In the genomic region with DNA sequence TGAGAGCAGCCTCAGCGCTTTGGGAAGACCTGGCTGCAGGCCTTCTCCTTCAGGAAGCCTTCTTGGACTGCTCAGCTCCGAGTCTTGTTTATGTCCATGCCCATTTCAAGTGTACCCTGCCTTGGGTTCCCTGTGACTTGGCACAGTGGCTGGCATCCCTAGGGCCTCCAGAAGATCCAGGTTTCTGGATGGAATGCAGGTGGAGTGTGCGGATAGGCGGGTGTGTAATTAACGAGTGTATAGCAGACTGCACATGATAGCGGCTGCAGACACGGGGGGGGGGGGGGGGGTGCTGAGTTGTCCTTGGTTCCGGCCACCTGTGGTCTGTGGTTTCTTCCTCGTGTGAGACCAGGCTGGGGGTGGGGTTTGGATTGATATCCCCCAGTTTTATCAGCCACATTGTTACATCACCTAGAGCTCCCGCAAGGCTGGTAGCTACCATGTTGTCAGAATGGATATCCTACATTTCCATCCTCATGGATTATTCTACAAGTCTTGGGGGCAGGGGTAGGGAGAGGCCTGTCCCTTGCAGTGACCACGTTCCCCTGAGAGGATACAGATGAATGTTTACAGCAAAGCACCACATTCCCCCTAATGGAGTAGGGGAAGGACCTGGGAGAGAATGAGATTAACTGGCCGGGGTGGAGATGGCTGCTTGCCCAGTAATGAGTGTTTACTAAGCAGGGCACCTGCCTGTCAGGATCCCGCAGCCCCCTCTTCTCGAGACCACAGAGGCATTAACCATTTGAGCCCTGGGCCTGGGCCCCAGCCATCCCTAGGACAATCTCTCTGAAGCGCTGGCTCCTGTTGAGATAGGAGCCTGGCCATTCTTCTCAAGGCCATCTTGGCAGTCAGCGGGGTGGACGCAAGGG, we compare ENCODE assay signal across 12 mouse cellular contexts. TPM values are rescaled to one million over a fixed set of nuclear protein-coding genes. Genes with fewer than 3 reads are reported as not detected.
DNase-seq lines count a peak whose midpoint lies in the region; ATAC-seq and TF ChIP-seq lines count a peak whose summit lies in the region.
"Had no signal": no experiment of that assay in that cellular context is flagged by ENCODE, and none has a peak within 500 bp of the region (broad histone marks: within the 10 kb centered on the region; RNA-seq: fewer than 3 reads in every experiment).

No protein-coding gene starts in this region.

- no peak overlapping the region for H3K9ac ChIP-seq in heart, embryonic 15.5 days
- H3K9ac ChIP-seq in heart, embryonic 11.5 days (ENCODE audit: low read depth, low read length): no peak overlapping the region
- H3K9ac ChIP-seq: embryonic facial prominence, embryonic 13.5 days had no signal

- no peak overlapping the region for H3K4me3 ChIP-seq in heart, embryonic 15.5 days
- no peak overlapping the region for H3K4me3 ChIP-seq in heart, embryonic 11.5 days (ENCODE audit: low read depth, low read length)
- H3K4me3 ChIP-seq in kidney, adult 2 months (ENCODE audit: insufficient read depth, low read depth, low read length): no peak overlapping the region
- H3K4me3 ChIP-seq: embryonic facial prominence, embryonic 13.5 days had no signal

- TF ChIP-seq POLR2A in brain, embryonic 14.5 days (IDR thresholded peaks at IDR 0.05; ENCODE audit: borderline replicate concordance, extremely low read depth, insufficient read depth, insufficient read length, poor library complexity, severe bottlenecking): no peak
- no peak for TF ChIP-seq POLR2A in kidney, adult 2 months (IDR thresholded peaks at IDR 0.05; ENCODE audit: low read depth, low read length)

- TF ChIP-seq CTCF in brain, embryonic 14.5 days (IDR thresholded peaks at IDR 0.05; ENCODE audit: borderline replicate concordance, extremely low read depth, insufficient read depth, insufficient read length): no peak
- TF ChIP-seq CTCF in kidney, adult 2 months (conservative IDR thresholded peaks at IDR 0.05; ENCODE audit: insufficient read depth, insufficient read length, low read depth, low read length): no peak

- H3K4me1 ChIP-seq in heart, embryonic 15.5 days (replicated peaks): peaks cover 8% of the 10 kb centered on the region
- H3K4me1 ChIP-seq in heart, embryonic 11.5 days (ENCODE audit: control insufficient read depth, insufficient read depth, low read length): no peaks in the 10 kb centered on the region
- peaks cover 4% of the 10 kb centered on the region; the same call in 1 of the 2 replicates for H3K4me1 ChIP-seq in kidney, adult 2 months (ENCODE audit: control insufficient read depth, insufficient read depth, low read length)
- H3K4me1 ChIP-seq: embryonic facial prominence, embryonic 13.5 days had no signal

- no peak overlapping the region for H3K27ac ChIP-seq in heart, embryonic 15.5 days
- no peak overlapping the region for H3K27ac ChIP-seq in heart, embryonic 11.5 days (ENCODE audit: low read depth, low read length)
- H3K27ac ChIP-seq in kidney, adult 2 months (ENCODE audit: insufficient read depth, low read depth, low read length): no peak overlapping the region
- H3K27ac ChIP-seq: embryonic facial prominence, embryonic 13.5 days had no signal

- intact Hi-C loops in heart, postnatal 14 days (cut with DNase I): no loop called here

- no peaks in the 10 kb centered on the region for H3K36me3 ChIP-seq in heart, embryonic 15.5 days
- H3K36me3 ChIP-seq in heart, embryonic 11.5 days (ENCODE audit: control insufficient read depth, insufficient read depth, low read length): no peaks in the 10 kb centered on the region
- H3K36me3 ChIP-seq in kidney, adult 2 months (ENCODE audit: control insufficient read depth, insufficient read depth, low read length): no peaks in the 10 kb centered on the region
- H3K36me3 ChIP-seq: embryonic facial prominence, embryonic 13.5 days had no signal

- ATAC-seq in heart, embryonic 15.5 days (replicated peaks; ENCODE audit: insufficient number of reproducible peaks, insufficient read depth, low FRiP score, low read depth): peak; percentile 54; the same call in 1 of the 2 replicates
- ATAC-seq in heart, embryonic 11.5 days (replicated peaks; ENCODE audit: insufficient number of reproducible peaks, low FRiP score, low TSS enrichment): no peak
- peak; percentile 67 for ATAC-seq in megakaryocyte progenitor cell, adult 5-6 weeks (replicated peaks; ENCODE audit: poor library complexity)
- ATAC-seq: inflammation-experienced regulatory T-cells, adult 6 months had no signal

- DNase-seq in brain, embryonic 14.5 days (ENCODE audit: low read depth): peak; percentile 88
- peak; percentile 39 to 55 for DNase-seq in heart, postnatal 14 days
- no peak for DNase-seq in spleen, postnatal 10 days (ENCODE audit: low spot score in 2 of 2)
- DNase-seq in frontal cortex, postnatal 10 days (ENCODE audit: low spot score in 2 of 2): no peak
- no peak for DNase-seq in kidney, adult 2 months

- no peaks in the 10 kb centered on the region; the same call in 1 of the 2 replicates for H3K27me3 ChIP-seq in heart, embryonic 15.5 days
- H3K27me3 ChIP-seq in heart, embryonic 11.5 days (ENCODE audit: control insufficient read depth, insufficient read depth, low read length): no peaks in the 10 kb centered on the region
- no peaks in the 10 kb centered on the region for H3K27me3 ChIP-seq in kidney, adult 2 months (replicated peaks; ENCODE audit: control insufficient read depth, insufficient read depth, low read length)
- H3K27me3 ChIP-seq: embryonic facial prominence, embryonic 13.5 days had no signal

- H3K9me3 ChIP-seq in heart, embryonic 15.5 days (replicated peaks): no peaks in the 10 kb centered on the region
- no peaks in the 10 kb centered on the region for H3K9me3 ChIP-seq in heart, embryonic 11.5 days (replicated peaks; ENCODE audit: control insufficient read depth, low read length)
- H3K9me3 ChIP-seq: embryonic facial prominence, embryonic 13.5 days had no signal

- H3K4me2 ChIP-seq in heart, embryonic 15.5 days: no peak overlapping the region; the same call in 1 of the 2 replicates
- no peak overlapping the region for H3K4me2 ChIP-seq in heart, embryonic 11.5 days
- H3K4me2 ChIP-seq: embryonic facial prominence, embryonic 13.5 days had no signal

- 49% methylated on average over 16 of the region's 17 CpGs for WGBS in heart, embryonic 15.5 days
- WGBS in heart, embryonic 11.5 days (ENCODE audit: insufficient replicate concordance): 65% methylated on average over 17 of the region's 17 CpGs
- 67% methylated on average over 17 of the region's 17 CpGs for WGBS in kidney, adult 2 months

RNA-seq across cellular contexts. Expression of a gene that starts 15.1 kb away (rescaled TPM):
- 1.7 and 6.3 TPM in 2 replicates for polyA plus RNA-seq in heart, embryonic 15.5 days (2015; fragmentation: Nextera tagmentation; extraction: Ambion mirVana)
- polyA plus RNA-seq in heart, embryonic 11.5 days (2014; fragmentation: Nextera tagmentation; extraction: Ambion mirVana): 0.31 and 0.56 TPM in 2 replicates
- polyA plus RNA-seq in brain, embryonic 14.5 days (2012; rRNA removed): 0.72 and 1.8 TPM in 2 replicates
- total RNA-seq in heart, postnatal 14 days (2021): 10 to 100 TPM; 55.0 to 72.4 TPM
- total RNA-seq in megakaryocyte progenitor cell, adult 5-6 weeks (2015): not detected in 2 replicates
- not detected in 2 replicates for total RNA-seq in megakaryocyte progenitor cell, adult 5-6 weeks (2017)
- polyA plus RNA-seq in kidney, adult 2 months (2012; rRNA removed): 8.5 and 12.4 TPM in 2 replicates
- total RNA-seq: monocyte, adult 5-6 weeks had no signal
- polyA plus RNA-seq: inflammation-experienced regulatory T-cells, adult 6 months had no signal

RNA-seq across cellular contexts. Expression of a gene that starts 22.8 kb away (rescaled TPM):
- polyA plus RNA-seq in heart, embryonic 15.5 days (2015; fragmentation: Nextera tagmentation; extraction: Ambion mirVana): not detected in 2 replicates
- polyA plus RNA-seq in heart, embryonic 11.5 days (2014; fragmentation: Nextera tagmentation; extraction: Ambion mirVana): not detected in 2 replicates
- polyA plus RNA-seq in brain, embryonic 14.5 days (2012; rRNA removed): not detected in 2 replicates
- not detected for total RNA-seq in heart, postnatal 14 days (2021)
- total RNA-seq in megakaryocyte progenitor cell, adult 5-6 weeks (2015): not detected in 2 replicates
- total RNA-seq in megakaryocyte progenitor cell, adult 5-6 weeks (2017): not detected in 2 replicates
- not detected in 2 replicates for polyA plus RNA-seq in kidney, adult 2 months (2012; rRNA removed)
- total RNA-seq: left cerebral cortex, adult 18-20 months; monocyte, adult 5-6 weeks had no signal
- polyA plus RNA-seq: embryonic facial prominence, embryonic 13.5 days; inflammation-experienced regulatory T-cells, adult 6 months had no signal

Comparison
In these comparisons a context has a peak if more than half of its experiments do, and no peak if none do; other contexts are left out.
1. DNase-seq: peak in brain, embryonic 14.5 days (single experiment) and heart, postnatal 14 days (2 of 2); none in spleen, postnatal 10 days (0 of 2), frontal cortex, postnatal 10 days (0 of 2) and kidney, adult 2 months (single experiment).